Mouse (Mus musculus): ENCODE measurements around the gene Adamts15. TPM values are rescaled to one million over a fixed set of nuclear protein-coding genes. Genes with fewer than 3 reads are reported as not detected.

Adamts15 gene
- polyA plus RNA-seq, 1 experiment: 0.63 TPM

- Histone ChIP-seq H3K4me3 (ENCODE audit: insufficient read depth, low read depth, low read length) (no peak overlapping the region), H3K27ac (replicated peaks; ENCODE audit: low read depth, low read length) (no peak overlapping the region), H3K4me1 (ENCODE audit: control insufficient read depth, insufficient read depth, insufficient read length, low read length) (no peaks in the 10 kb centered on the region)
Measured at GRCm38 (mm10) chr9:30879248-30879946, 42.9 kb downstream of the Adamts15 start.

- H3K4me1 ChIP-seq (ENCODE audit: control insufficient read depth, insufficient read depth, insufficient read length, low read length): no peaks in the 10 kb centered on the region
- no peak overlapping the region for H3K4me3 ChIP-seq (ENCODE audit: insufficient read depth, low read depth, low read length)
- H3K27ac ChIP-seq (replicated peaks; ENCODE audit: low read depth, low read length): no peak overlapping the region
Measured at GRCm38 (mm10) chr9:30876552-30876951, 45.7 kb downstream of the Adamts15 start.

GRCm38 (mm10) chr9:30855837-30856236 lies 66.4 kb downstream of the Adamts15 start:
- Histone ChIP-seq H3K27ac (replicated peaks; ENCODE audit: low read depth, low read length) (no peak overlapping the region), H3K4me3 (ENCODE audit: insufficient read depth, low read depth, low read length) (no peak overlapping the region), H3K4me1 (ENCODE audit: control insufficient read depth, insufficient read depth, insufficient read length, low read length) (no peaks in the 10 kb centered on the region)

GRCm38 (mm10) chr9:30851841-30852240 lies 70.4 kb downstream of the Adamts15 start:
- no peak overlapping the region for H3K4me3 ChIP-seq (ENCODE audit: insufficient read depth, low read depth, low read length)
- no peaks in the 10 kb centered on the region for H3K4me1 ChIP-seq (ENCODE audit: control insufficient read depth, insufficient read depth, insufficient read length, low read length)
- H3K27ac ChIP-seq (replicated peaks; ENCODE audit: low read depth, low read length): no peak overlapping the region

GRCm38 (mm10) chr9:30849951-30850350 lies 72.3 kb downstream of the Adamts15 start:
- Histone ChIP-seq H3K27ac (replicated peaks; ENCODE audit: low read depth, low read length) (no peak overlapping the region), H3K4me1 (ENCODE audit: control insufficient read depth, insufficient read depth, insufficient read length, low read length) (no peaks in the 10 kb centered on the region), H3K4me3 (ENCODE audit: insufficient read depth, low read depth, low read length) (no peak overlapping the region)

GRCm38 (mm10) chr9:30849444-30849843 lies 72.8 kb downstream of the Adamts15 start:
- no peak overlapping the region for H3K27ac ChIP-seq (replicated peaks; ENCODE audit: low read depth, low read length)
- no peak overlapping the region for H3K4me3 ChIP-seq (ENCODE audit: insufficient read depth, low read depth, low read length)
- no peaks in the 10 kb centered on the region for H3K4me1 ChIP-seq (ENCODE audit: control insufficient read depth, insufficient read depth, insufficient read length, low read length)

Other genes starting within 250 kb of the Adamts15 start
- not detected in 2 replicates for gene Adamts8, start 20.1 kb upstream of the Adamts15 start, polyA plus RNA-seq (2012; ENCODE audit: insufficient read depth, insufficient read length, missing spikeins)
- gene Zbtb44, start 108.2 kb upstream of the Adamts15 start, polyA plus RNA-seq (2012; ENCODE audit: insufficient read depth, insufficient read length, missing spikeins): 11.5 and 12.3 TPM in 2 replicates
- gene St14, start 209.4 kb upstream of the Adamts15 start, polyA plus RNA-seq (2012; ENCODE audit: insufficient read depth, insufficient read length, missing spikeins): 0.71 TPM in 1 of 2 replicates, not detected in the other

Data from brown adipose tissue, adult 24 weeks (tissue).